Mouse (Mus musculus): ENCODE measurements around the gene A730071L15Rik.

GRCm38 (mm10) chr11:6196780-6197179 is 3.0 kb upstream of the A730071L15Rik start:
- TF ChIP-seq POLR2A (IDR thresholded peaks at IDR 0.05; ENCODE audit: borderline replicate concordance, extremely low read depth, low read depth, low read length) (no peak), CTCF (IDR thresholded peaks at IDR 0.05; ENCODE audit: insufficient read depth, low read length) (no peak)

Data from lung, adult 2 months (tissue).